Mouse (Mus musculus) lung, postnatal 0 days (tissue): ENCODE measurements around the gene Olfr907. TPM values are rescaled to one million over a fixed set of nuclear protein-coding genes. Genes with fewer than 3 reads are reported as not detected.

Experiments used
- ATAC-seq: fragments of 200-750 bp; cut with Nextera tagmentation; 2 replicates; pipeline ENCODE4 v1.8.0; 2017; ENCODE audit warnings: moderate library complexity
- DNase-seq: peaks from one replicate; pipeline ENCODE4 v3.0.0-alpha.2; 2016; ENCODE audit warnings: low spot score
- H3K27ac ChIP-seq: fragments of 300-500 bp; sonication (generic); 2 replicates; pipeline ENCODE4 v1.5.1; 2014; ENCODE audit warnings: antibody characterized with exemption, mild to moderate bottlenecking, low read length, mixed read lengths
- H3K27me3 ChIP-seq: fragments of 300-500 bp; sonication (generic); replicated peaks from 2 replicates; pipeline ENCODE4 v1.6.1; 2014; ENCODE audit warnings: low read length, mixed read lengths; ENCODE audit not compliant: insufficient read depth
- H3K36me3 ChIP-seq: fragments of 300-500 bp; sonication (generic); 2 replicates; pipeline ENCODE4 v1.6.1; 2014; ENCODE audit warnings: low read length, mixed read lengths; ENCODE audit not compliant: insufficient read depth
- H3K4me1 ChIP-seq: fragments of 300-500 bp; sonication (generic); 2 replicates; pipeline ENCODE4 v1.6.1; 2014; ENCODE audit warnings: antibody characterized with exemption, low read depth, low read length, mixed read lengths; ENCODE audit not compliant: insufficient read depth
- H3K4me2 ChIP-seq: fragments of 300-500 bp; sonication (generic); replicated peaks from 2 replicates; pipeline ENCODE4 v1.6.1; 2014; ENCODE audit warnings: low read depth, mild to moderate bottlenecking, low read length, moderate library complexity, mixed read lengths
- H3K4me3 ChIP-seq: fragments of 300-500 bp; sonication (generic); 2 replicates; pipeline ENCODE4 v1.5.1; 2014; ENCODE audit warnings: low read depth, low read length
- H3K9ac ChIP-seq: fragments of 300-500 bp; sonication (generic); replicated peaks from 2 replicates; pipeline ENCODE4 v1.6.1; 2014; ENCODE audit warnings: low read depth, mild to moderate bottlenecking
- H3K9me3 ChIP-seq: fragments of 300-500 bp; sonication (generic); 2 replicates; pipeline ENCODE4 v1.6.1; 2016; ENCODE audit warnings: low read length, mixed read lengths
- CTCF ChIP-seq: IDR thresholded peaks from 2 replicates; pipeline ENCODE4 v1.5.1; 2016; ENCODE audit warnings: antibody characterized with exemption, mild to moderate bottlenecking
- EP300 ChIP-seq: IDR thresholded peaks from 2 replicates; pipeline ENCODE4 v1.6.1; 2016; ENCODE audit warnings: antibody characterized with exemption, mild to moderate bottlenecking, control low read depth
- WGBS: fragments of 180-500 bp; shearing (Covaris S2); extraction: QIAGEN DNeasy Blood & Tissue Kit; methylation state at CpG from one replicate; pipeline ENCODE4 v1.1.7; 2014; 5-methylcytosine and 5-hydroxymethylcytosine counted together
- polyA plus RNA-seq: library from polyadenylated mRNA; unstranded; fragments of >200 nt; fragmentation: Nextera tagmentation; extraction: Ambion mirVana; gene quantifications from 2 replicates; pipeline ENCODE4 v1.2.1, GENCODE M21; 2015

The Olfr907 gene
- polyA plus RNA-seq, result not detected in 2 replicates

- DNase-seq, result no peak
- Histone ChIP-seq H3K4me1 (no peaks in the 10 kb centered on the region), H3K27me3 (no peaks in the 10 kb centered on the region), H3K4me3 (no peak within 1 kb of the TSS), H3K9me3 (no peaks in the 10 kb centered on the region), H3K4me2 (no peak within 1 kb of the TSS), H3K9ac (no peak within 1 kb of the TSS), H3K27ac (no peak within 1 kb of the TSS), H3K36me3 (no peaks in the 10 kb centered on the region)
- WGBS, result 72% methylated on average over 2 of the region's 2 CpGs
- no peak for TF ChIP-seq EP300
- no peak for TF ChIP-seq CTCF
- no peak for ATAC-seq
Observed at GRCm38 (mm10) chr9:38495501-38495900, at the start of gene Olfr907. Gene Olfr907 (plus strand): TSS chr9:38495801.

GRCm38 (mm10) chr9:38447352-38447751 is 48.2 kb upstream of the Olfr907 start, which contains the start of gene Olfr902:
Gene Olfr902 (plus strand): TSS chr9:38447652.
- H3K4me3 ChIP-seq, result no peak within 1 kb of the TSS
- TF ChIP-seq EP300, result no peak
- TF ChIP-seq CTCF, result no peak
- no peak within 1 kb of the TSS for H3K4me2 ChIP-seq
- DNase-seq (no peak), ATAC-seq (no peak)
- H3K9ac ChIP-seq, result no peak within 1 kb of the TSS
- H3K9me3 ChIP-seq, result no peaks in the 10 kb centered on the region
- H3K27ac ChIP-seq, result no peak within 1 kb of the TSS
- no peaks in the 10 kb centered on the region for H3K36me3 ChIP-seq
- H3K27me3 ChIP-seq, result no peaks in the 10 kb centered on the region
- WGBS, result 81% methylated on average over 5 of the region's 5 CpGs
- H3K4me1 ChIP-seq, result no peaks in the 10 kb centered on the region

- H3K36me3 ChIP-seq, result no peaks in the 10 kb centered on the region
- ATAC-seq (no peak), DNase-seq (no peak)
- H3K27ac ChIP-seq, result no peak within 1 kb of the TSS
- H3K27me3 ChIP-seq, result no peaks in the 10 kb centered on the region
- H3K4me2 ChIP-seq, result no peak within 1 kb of the TSS
- H3K4me3 ChIP-seq, result no peak within 1 kb of the TSS
- H3K4me1 ChIP-seq, result no peaks in the 10 kb centered on the region
- H3K9ac ChIP-seq, result no peak within 1 kb of the TSS
- TF ChIP-seq EP300, result no peak
- TF ChIP-seq CTCF, result no peak
- no peaks in the 10 kb centered on the region for H3K9me3 ChIP-seq
Observed at GRCm38 (mm10) chr9:38462844-38463243, 32.8 kb upstream of the Olfr907 start, which contains the start of gene Olfr904. Gene Olfr904 (plus strand): TSS chr9:38463144.

- DNase-seq (no peak), ATAC-seq (no peak)
Observed at GRCm38 (mm10) chr9:38470807-38471206, 24.8 kb upstream of the Olfr907 start, which contains the start of gene Olfr905. Gene Olfr905 (plus strand): TSS chr9:38471107.

GRCm38 (mm10) chr9:38486785-38487184 is 8.8 kb upstream of the Olfr907 start, which contains the start of gene Olfr906:
Gene Olfr906 (plus strand): TSS chr9:38487085.
- TF ChIP-seq CTCF (no peak), EP300 (no peak)
- ATAC-seq (no peak), DNase-seq (no peak)
- 73% methylated on average over 3 of the region's 3 CpGs for WGBS
- no peaks in the 10 kb centered on the region for H3K4me1 ChIP-seq
- no peak within 1 kb of the TSS for H3K4me2 ChIP-seq
- no peaks in the 10 kb centered on the region; the same call in 1 of the 2 replicates for H3K9me3 ChIP-seq
- no peaks in the 10 kb centered on the region for H3K27me3 ChIP-seq
- H3K9ac ChIP-seq, result no peak within 1 kb of the TSS
- no peak within 1 kb of the TSS for H3K27ac ChIP-seq
- no peak within 1 kb of the TSS for H3K4me3 ChIP-seq
- no peaks in the 10 kb centered on the region for H3K36me3 ChIP-seq

More at GRCm38 (mm10) chr9:38470807-38471206, 24.8 kb upstream of the Olfr907 start, which contains the start of gene Olfr905:
- Histone ChIP-seq H3K4me1 (no peaks in the 10 kb centered on the region), H3K27ac (no peak within 1 kb of the TSS), H3K4me2 (no peak within 1 kb of the TSS), H3K27me3 (no peaks in the 10 kb centered on the region), H3K9me3 (no peaks in the 10 kb centered on the region), H3K4me3 (no peak within 1 kb of the TSS), H3K9ac (no peak within 1 kb of the TSS), H3K36me3 (no peaks in the 10 kb centered on the region)
- TF ChIP-seq CTCF (no peak), EP300 (no peak)

GRCm38 (mm10) chr9:38512353-38512752 is 16.8 kb downstream of the Olfr907 start:
- TF ChIP-seq EP300 (no peak), CTCF (no peak)
- 51% methylated on average over 2 of the region's 2 CpGs for WGBS
- no peak overlapping the region for H3K9ac ChIP-seq

GRCm38 (mm10) chr9:38521280-38521679 is 25.7 kb downstream of the Olfr907 start, which contains the start of gene Olfr911-ps1:
Gene Olfr911-ps1 (plus strand): TSS chr9:38521580.
- Histone ChIP-seq H3K27ac (no peak within 1 kb of the TSS), H3K27me3 (no peaks in the 10 kb centered on the region), H3K4me2 (no peak within 1 kb of the TSS), H3K9ac (no peak within 1 kb of the TSS), H3K4me3 (no peak within 1 kb of the TSS), H3K9me3 (no peaks in the 10 kb centered on the region), H3K4me1 (no peaks in the 10 kb centered on the region), H3K36me3 (no peaks in the 10 kb centered on the region)
- ATAC-seq (no peak), DNase-seq (no peak)
- 46% methylated on average over 1 of the region's 1 CpGs for WGBS
- TF ChIP-seq CTCF (no peak), EP300 (no peak)

More at GRCm38 (mm10) chr9:38512353-38512752, 16.8 kb downstream of the Olfr907 start:
- H3K9me3 ChIP-seq, result no peaks in the 10 kb centered on the region
- H3K27me3 ChIP-seq, result no peaks in the 10 kb centered on the region
- no peak for DNase-seq
- no peak overlapping the region for H3K4me2 ChIP-seq
- no peak overlapping the region for H3K4me3 ChIP-seq
- no peaks in the 10 kb centered on the region for H3K36me3 ChIP-seq
- ATAC-seq, result no peak
- no peak overlapping the region for H3K27ac ChIP-seq
- H3K4me1 ChIP-seq, result no peaks in the 10 kb centered on the region
